Mouse (Mus musculus) bone marrow macrophage, adult 2 months (primary cell): ENCODE data around the gene Adarb1. TPM values are rescaled to one million over a fixed set of nuclear protein-coding genes. Genes with fewer than 3 reads are reported as not detected.

Source experiments
- H3K27ac ChIP-seq: 2 replicates; pipeline ENCODE4 v1.5.1; 2012; ENCODE audit warnings: low read depth, low read length; ENCODE audit not compliant: insufficient read depth
- H3K4me1 ChIP-seq: 2 replicates; pipeline ENCODE4 v1.6.1; 2012; ENCODE audit warnings: low read length; ENCODE audit not compliant: control insufficient read depth, insufficient read depth
- H3K4me3 ChIP-seq: 2 replicates; pipeline ENCODE4 v1.5.1; 2012; ENCODE audit warnings: mild to moderate bottlenecking, low read length, moderate library complexity; ENCODE audit not compliant: insufficient read depth
- CTCF ChIP-seq: IDR thresholded peaks from 2 replicates; pipeline ENCODE4 v1.5.1; 2012; ENCODE audit warnings: low read depth, mild to moderate bottlenecking, low read length, moderate library complexity
- POLR2A ChIP-seq: IDR thresholded peaks from 2 replicates; pipeline ENCODE4 v1.6.1; 2012; ENCODE audit warnings: mild to moderate bottlenecking, low read depth, low read length, borderline replicate concordance
- polyA plus RNA-seq: library from polyadenylated mRNA; stranded (reverse); fragments of >200 nt; gene quantifications from 2 replicates; pipeline ENCODE4 v1.2.4, GENCODE M21; 2012; ENCODE audit not compliant: missing spikeins, insufficient read depth, insufficient read length

Gene Adarb1
- polyA plus RNA-seq, 1 experiment = 0.84 TPM

- Histone ChIP-seq H3K27ac (no peak overlapping the region), H3K4me3 (peak overlapping the region; percentile 73), H3K4me1 (peaks cover 7% of the 10 kb centered on the region)
- no peak for TF ChIP-seq POLR2A
- TF ChIP-seq CTCF = no peak
Measured at GRCm38 (mm10) chr10:77416666-77417239, 1.3 kb downstream of the Adarb1 start.

GRCm38 (mm10) chr10:77415867-77416266, 2.2 kb downstream of the Adarb1 start:
- no peak overlapping the region for H3K4me3 ChIP-seq
- TF ChIP-seq CTCF = no peak
- no peak for TF ChIP-seq POLR2A
- H3K4me1 ChIP-seq = peaks cover 10% of the 10 kb centered on the region
- H3K27ac ChIP-seq = no peak overlapping the region

- TF ChIP-seq CTCF (no peak), POLR2A (no peak)
- H3K4me3 ChIP-seq = no peak overlapping the region
- H3K27ac ChIP-seq = no peak overlapping the region
- peaks cover 12% of the 10 kb centered on the region for H3K4me1 ChIP-seq
Measured at GRCm38 (mm10) chr10:77413791-77414190, 4.3 kb downstream of the Adarb1 start.

- Histone ChIP-seq H3K27ac (no peak overlapping the region), H3K4me3 (no peak overlapping the region), H3K4me1 (peaks cover 13% of the 10 kb centered on the region)
- TF ChIP-seq POLR2A (no peak), CTCF (no peak)
Measured at GRCm38 (mm10) chr10:77409154-77409553, 8.9 kb downstream of the Adarb1 start.

- Histone ChIP-seq H3K4me3 (no peak overlapping the region), H3K27ac (no peak overlapping the region), H3K4me1 (peaks cover 13% of the 10 kb centered on the region)
- TF ChIP-seq POLR2A (no peak), CTCF (no peak)
Measured at GRCm38 (mm10) chr10:77408241-77408640, 9.8 kb downstream of the Adarb1 start.

GRCm38 (mm10) chr10:77406486-77406885, 11.6 kb downstream of the Adarb1 start:
- Histone ChIP-seq H3K4me3 (no peak overlapping the region), H3K4me1 (peaks cover 19% of the 10 kb centered on the region), H3K27ac (no peak overlapping the region)
- TF ChIP-seq CTCF (no peak), POLR2A (no peak)

- Histone ChIP-seq H3K4me3 (no peak overlapping the region), H3K27ac (no peak overlapping the region), H3K4me1 (peaks cover 31% of the 10 kb centered on the region)
- no peak for TF ChIP-seq CTCF
- no peak for TF ChIP-seq POLR2A
Measured at GRCm38 (mm10) chr10:77402463-77402862, 15.6 kb downstream of the Adarb1 start.

GRCm38 (mm10) chr10:77401039-77401438, 17.0 kb downstream of the Adarb1 start:
- no peak overlapping the region for H3K4me3 ChIP-seq
- no peak overlapping the region for H3K27ac ChIP-seq
- no peak for TF ChIP-seq POLR2A
- H3K4me1 ChIP-seq = peaks cover 37% of the 10 kb centered on the region

- H3K4me3 ChIP-seq = no peak overlapping the region
- no peak overlapping the region for H3K27ac ChIP-seq
- TF ChIP-seq POLR2A = no peak
- TF ChIP-seq CTCF = no peak
- peaks cover 42% of the 10 kb centered on the region for H3K4me1 ChIP-seq
Measured at GRCm38 (mm10) chr10:77399938-77400337, 18.1 kb downstream of the Adarb1 start.

- TF ChIP-seq POLR2A (no peak), CTCF (no peak)
- Histone ChIP-seq H3K4me3 (no peak overlapping the region), H3K27ac (no peak overlapping the region; the same call in 1 of the 2 replicates), H3K4me1 (peaks cover 42% of the 10 kb centered on the region)
Measured at GRCm38 (mm10) chr10:77398082-77398481, 20.0 kb downstream of the Adarb1 start.
